Mouse (Mus musculus) G1E (cell line): ENCODE data around the gene Fhit.

ENCODE experiments used
- CTCF ChIP-seq: IDR thresholded peaks from 2 replicates; pipeline ENCODE4 v1.5.1; 2012; ENCODE audit warnings: low read depth, low read length, inconsistent platforms, mixed read lengths
- GATA1 ChIP-seq: IDR thresholded peaks from 2 replicates; pipeline ENCODE4 v1.6.1; 2012; ENCODE audit warnings: borderline replicate concordance, low read length, inconsistent platforms, mixed read lengths
- TAL1 ChIP-seq: conservative IDR thresholded peaks from 2 replicates; pipeline ENCODE4 v1.6.1; 2012; ENCODE audit warnings: low read depth, low read length, inconsistent platforms, mixed read lengths

- TF ChIP-seq CTCF, result no peak
- no peak for TF ChIP-seq GATA1
- no peak for TF ChIP-seq TAL1
These were observed 1632.6 kb downstream of the Fhit start for GRCm38 (mm10) chr14:9529247-9529646.
